Mouse (Mus musculus): ENCODE data around the gene Gm20509.
"Not testable (repeated sequence)": the region's sequence is repeated elsewhere in the genome, so short reads cannot be mapped to it uniquely, and the experiment has no call there.

Gene Gm20509

DNA sequence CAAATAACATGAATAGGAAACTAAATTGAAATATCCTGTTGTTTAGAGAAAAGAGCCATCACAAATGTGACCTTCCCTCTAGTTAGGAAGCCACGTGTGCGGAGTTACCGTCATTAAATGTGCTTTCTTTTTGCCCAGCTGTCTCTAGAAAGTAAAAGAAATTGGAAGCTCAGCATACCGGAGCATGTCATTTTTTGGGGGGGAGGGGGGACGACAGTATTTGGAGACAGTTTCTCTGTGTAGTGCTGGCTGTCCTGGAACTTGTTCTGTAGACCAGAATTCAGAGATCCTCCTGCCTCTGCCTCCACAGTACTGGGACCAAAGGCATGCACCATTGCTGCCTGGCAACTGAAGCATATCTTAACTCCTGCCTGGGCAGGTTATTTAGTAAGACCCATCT lies 734 bp upstream of the Gm20509 start, which contains the start of gene Khdc3:
Gene Khdc3 (plus strand): TSS at position 301 of the 400 bp plus-strand sequence.
- DNase-seq (ENCODE audit: low spot score), result no peak

- DNase-seq (ENCODE audit: low spot score), result no peak
Observed at GRCm38 (mm10) chr9:73103159-73103879, 1.0 kb downstream of the Gm20509 start.

- no peak for DNase-seq (ENCODE audit: low spot score)
Observed at GRCm38 (mm10) chr9:73103880-73104198, 1.6 kb downstream of the Gm20509 start.

DNA sequence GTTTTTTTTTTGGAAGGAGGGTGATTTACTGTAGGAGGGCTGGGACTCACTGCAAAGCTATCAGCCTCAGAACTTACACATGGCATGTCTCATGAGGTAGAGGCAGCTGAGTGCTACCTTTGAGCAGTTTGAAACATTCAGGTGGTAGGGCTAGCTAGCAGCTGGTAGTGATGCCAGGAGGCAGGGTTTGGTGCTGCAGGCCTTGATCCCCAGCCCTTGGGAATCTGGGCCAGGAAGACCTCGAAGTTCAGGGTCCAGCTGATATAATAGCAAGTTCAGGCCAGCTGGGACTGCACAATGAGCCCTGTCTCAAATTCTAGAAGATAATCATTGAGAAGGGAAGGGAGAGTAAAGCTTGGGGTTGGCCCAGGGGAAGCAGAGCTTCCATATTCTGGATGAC lies 2.9 kb downstream of the Gm20509 start:
- no peak for DNase-seq (ENCODE audit: low spot score)

DNA sequence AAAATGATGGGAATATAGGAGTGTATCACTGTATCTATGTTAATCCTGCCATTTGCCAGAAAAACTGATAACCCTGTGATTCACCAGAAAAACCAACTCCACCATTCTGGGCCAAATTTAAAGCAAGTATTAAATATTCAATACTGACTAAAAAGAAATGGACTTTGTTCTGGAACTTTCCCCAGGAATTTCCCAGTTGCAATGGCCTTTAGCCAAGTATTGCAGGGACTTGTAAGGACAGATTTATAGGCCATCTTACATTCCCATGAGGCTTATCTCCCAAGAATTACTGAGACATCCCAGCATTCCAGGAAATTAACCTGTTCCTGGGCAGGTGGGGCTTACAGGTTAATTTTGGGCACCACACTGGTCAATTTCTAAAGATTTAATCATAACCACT lies 3.5 kb downstream of the Gm20509 start:
- no peak for DNase-seq (ENCODE audit: low spot score)

- DNase-seq (ENCODE audit: low spot score), result peak; percentile 82
Observed at GRCm38 (mm10) chr9:73112919-73113906, 10.9 kb downstream of the Gm20509 start, which contains the start of gene Rsl24d1. Rsl24d1 (plus strand) TSS chr9:73113426.

GRCm38 (mm10) chr9:73116704-73117103 lies 14.4 kb downstream of the Gm20509 start:
- DNase-seq (ENCODE audit: low spot score), result not testable (repeated sequence)

DNA sequence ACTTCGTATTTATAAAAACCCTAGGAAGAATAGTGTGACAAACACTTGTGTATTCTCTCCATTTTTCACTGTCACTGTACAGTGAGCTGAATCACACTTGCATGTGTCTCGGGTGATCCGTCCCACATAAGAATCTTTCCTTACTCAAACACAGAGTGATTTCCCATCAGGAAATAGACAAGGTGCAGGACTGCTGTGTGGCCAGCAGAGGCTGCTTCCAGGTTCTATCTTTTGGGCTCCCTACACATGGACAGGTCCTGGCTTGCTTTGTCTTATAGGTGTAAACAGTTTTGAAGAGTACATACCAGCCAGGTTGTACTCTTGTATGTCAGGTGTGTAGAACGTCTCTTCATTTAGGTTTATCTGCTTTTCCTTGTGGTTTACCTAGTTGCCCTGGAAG lies 15.7 kb downstream of the Gm20509 start:
- DNase-seq (ENCODE audit: low spot score), result no peak

DNA sequence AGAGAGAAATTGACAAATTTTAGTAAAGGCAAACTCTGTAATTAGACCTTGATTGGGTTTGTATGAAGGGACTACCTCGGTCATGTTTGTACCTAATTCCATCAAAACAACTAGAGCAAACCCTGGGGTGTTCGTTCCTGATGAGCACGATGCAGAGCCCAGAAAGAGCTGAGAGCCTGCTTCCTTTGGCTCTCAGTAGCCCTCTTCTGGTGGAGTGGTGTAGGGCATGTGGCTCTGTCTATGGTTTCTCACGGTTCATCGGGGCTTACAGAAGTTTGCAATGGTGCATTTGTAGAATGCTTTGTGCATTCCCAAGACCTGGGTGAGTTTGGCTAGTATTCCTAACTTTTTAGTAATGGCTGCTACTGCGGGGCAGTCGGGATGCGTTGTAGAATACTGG lies 19.5 kb downstream of the Gm20509 start:
- no peak for DNase-seq (ENCODE audit: low spot score)

DNA sequence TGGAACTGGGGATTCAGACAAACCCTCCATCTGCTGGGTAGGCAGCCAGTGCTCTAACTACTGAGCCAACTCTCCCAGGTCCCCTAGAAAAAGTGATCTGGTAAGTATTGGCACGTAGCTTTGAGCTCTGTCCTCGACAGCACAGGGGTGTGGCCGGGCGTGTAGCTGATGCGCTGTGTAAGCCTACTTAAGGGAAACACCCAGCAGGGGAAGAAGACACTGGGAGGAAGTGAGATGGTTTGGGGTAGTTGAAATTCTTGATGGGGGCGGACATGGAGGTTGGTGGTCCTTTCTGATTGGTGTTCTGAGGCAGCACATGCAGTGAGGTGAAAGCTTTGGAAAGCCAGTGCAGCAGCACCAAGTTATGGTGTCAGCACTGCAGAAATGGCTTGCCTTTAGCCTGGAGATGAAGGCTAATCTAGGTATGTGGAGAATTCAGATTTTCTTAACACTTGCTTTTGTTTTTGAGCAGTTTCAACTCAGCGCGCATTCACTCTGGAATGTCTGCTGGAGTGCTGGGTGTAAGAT lies 22.8 kb downstream of the Gm20509 start:
- no peak for DNase-seq (ENCODE audit: low spot score)

DNA sequence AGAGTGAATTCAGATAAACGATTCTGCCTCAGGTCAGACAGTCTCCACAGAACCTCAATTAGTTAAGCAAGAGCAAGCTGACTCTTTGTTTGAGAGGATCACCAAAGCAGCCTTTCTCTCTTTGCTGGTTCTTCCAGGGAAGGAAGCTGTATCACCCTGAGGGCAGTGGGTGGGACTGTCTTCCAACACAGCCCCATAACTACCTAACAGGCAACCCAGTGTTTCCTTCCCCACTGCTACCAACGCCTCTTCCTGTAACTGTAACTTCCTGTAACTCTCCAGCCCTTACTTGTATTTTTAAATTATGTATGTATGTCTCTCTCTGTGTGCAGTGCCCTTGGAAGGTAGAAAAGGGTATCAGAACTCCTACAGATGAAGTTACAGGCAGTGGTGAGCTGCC lies 25.2 kb downstream of the Gm20509 start:
- no peak for DNase-seq (ENCODE audit: low spot score)

GRCm38 (mm10) chr9:73129875-73130274 lies 27.6 kb downstream of the Gm20509 start:
- DNase-seq (ENCODE audit: low spot score), result no peak

DNA sequence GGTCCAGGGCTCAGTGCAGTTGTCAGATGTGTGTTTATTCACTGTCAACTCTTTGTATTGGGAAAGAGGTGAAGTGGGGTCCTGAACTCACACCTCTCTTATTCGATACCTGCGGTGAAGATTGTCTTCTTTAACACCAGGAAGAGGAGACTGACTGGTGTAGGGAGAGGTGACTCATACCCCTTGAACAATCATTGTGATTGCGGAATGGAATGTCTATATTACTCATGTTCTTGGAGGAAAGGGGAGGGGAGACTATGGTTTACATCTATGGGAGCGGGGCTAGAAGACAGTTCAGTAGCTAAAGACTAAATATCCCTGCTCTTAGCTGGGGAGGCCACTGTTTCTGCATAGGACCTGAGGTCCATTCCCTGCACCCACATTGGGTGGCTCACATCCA lies 28.3 kb downstream of the Gm20509 start:
- no peak for DNase-seq (ENCODE audit: low spot score)

- DNase-seq (ENCODE audit: low spot score), result no peak
Observed at GRCm38 (mm10) chr9:73137341-73137886, 35.1 kb downstream of the Gm20509 start.

GRCm38 (mm10) chr9:73154347-73154746 lies 52.1 kb downstream of the Gm20509 start:
- no peak for DNase-seq (ENCODE audit: low spot score)

GRCm38 (mm10) chr9:73157968-73158367 lies 55.7 kb downstream of the Gm20509 start:
- no peak for DNase-seq (ENCODE audit: low spot score)

DNA sequence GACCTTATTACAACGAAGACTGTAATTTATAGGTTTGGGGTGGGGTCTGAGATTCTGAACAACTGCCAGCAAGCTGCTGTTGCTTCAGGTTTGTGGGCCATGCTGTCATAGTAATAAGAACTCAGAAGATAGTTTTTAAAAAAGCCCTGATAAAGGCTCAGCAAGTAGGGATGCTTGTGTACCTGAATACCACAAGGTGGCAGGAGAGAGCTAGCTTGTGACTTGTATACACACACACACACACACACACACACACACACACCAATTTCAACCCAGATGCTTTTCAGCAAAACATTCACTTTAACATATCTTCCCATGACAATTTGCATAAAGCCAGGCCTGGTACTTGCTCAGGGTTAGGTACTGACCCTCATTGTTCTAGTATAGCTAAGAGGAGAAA lies 57.0 kb downstream of the Gm20509 start:
- no peak for DNase-seq (ENCODE audit: low spot score)

- DNase-seq (ENCODE audit: low spot score), result peak; percentile 75
Observed at GRCm38 (mm10) chr9:73162571-73163333, 60.5 kb downstream of the Gm20509 start.

DNA sequence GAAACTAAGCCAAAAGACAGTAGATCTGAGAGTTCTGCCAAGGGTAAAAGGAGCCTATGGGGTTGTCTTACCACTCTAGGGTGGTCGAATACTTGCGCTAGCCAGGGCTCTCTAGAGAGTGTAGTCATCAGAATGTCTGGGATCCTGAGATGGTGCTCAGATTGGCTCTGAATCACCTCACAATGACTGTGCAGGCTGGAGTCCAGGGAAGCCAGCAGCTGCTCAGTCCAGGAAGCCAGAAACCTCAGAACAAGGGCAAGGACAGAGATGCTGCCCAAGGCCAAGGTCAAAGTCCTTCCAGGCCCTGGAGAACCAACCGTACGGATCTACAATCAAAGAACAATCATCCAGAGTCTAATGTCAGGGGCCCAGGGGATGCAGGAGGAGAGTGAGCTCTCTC lies 63.4 kb downstream of the Gm20509 start:
- DNase-seq (ENCODE audit: low spot score), result no peak
